11 mouse cellular contexts compared by ENCODE assay signal in genomic region chr6:85193381-85194318, GRCm38 (mm10). TPM values are rescaled to one million over a fixed set of nuclear protein-coding genes. Genes with fewer than 3 reads are reported as not detected.
DNase-seq lines count a peak whose midpoint lies in the region; ATAC-seq lines count a peak whose summit lies in the region.
"Had no signal": no experiment of that assay in that cellular context is flagged by ENCODE, and none has a peak within 500 bp of the region (broad histone marks: within the 10 kb centered on the region; RNA-seq: fewer than 3 reads in every experiment).

No protein-coding gene starts in this region.

- DNase-seq in kidney, postnatal 25 days, result no peak
- DNase-seq in embryonic facial prominence, embryonic 11.5 days (ENCODE audit: low spot score), result no peak
- DNase-seq in hindbrain, embryonic 14.5 days (ENCODE audit: low spot score), result peak; percentile 24
- DNase-seq in adrenal gland, postnatal 4 days (ENCODE audit: low spot score in 2 of 2), result no peak
- no peak for DNase-seq in left cerebral cortex, postnatal 14 days (ENCODE audit: low spot score in 2 of 2)
- DNase-seq: kidney, postnatal 14 days had no signal

- peak overlapping the region; percentile 31 for H3K4me2 ChIP-seq in kidney, embryonic 15.5 days
- H3K4me2 ChIP-seq in embryonic facial prominence, embryonic 11.5 days (ENCODE audit: low read depth, low read length), result peak overlapping the region; percentile 8; the same call in 1 of the 2 replicates
- H3K4me2 ChIP-seq in hindbrain, embryonic 14.5 days (replicated peaks), result no peak overlapping the region
- H3K4me2 ChIP-seq in neural tube, embryonic 13.5 days, result no peak overlapping the region

- no peak overlapping the region for H3K9ac ChIP-seq in kidney, embryonic 15.5 days
- H3K9ac ChIP-seq in embryonic facial prominence, embryonic 11.5 days (replicated peaks; ENCODE audit: low read length), result peak overlapping the region; percentile 4; the same call in 1 of the 2 replicates
- H3K9ac ChIP-seq in hindbrain, embryonic 14.5 days, result no peak overlapping the region
- no peak overlapping the region for H3K9ac ChIP-seq in neural tube, embryonic 13.5 days

- no peak for ATAC-seq in kidney, embryonic 15.5 days (replicated peaks; ENCODE audit: low FRiP score)
- ATAC-seq in embryonic facial prominence, embryonic 11.5 days (replicated peaks; ENCODE audit: insufficient number of reproducible peaks, low FRiP score, low TSS enrichment, low read depth), result no peak
- ATAC-seq in hindbrain, embryonic 14.5 days (ENCODE audit: low FRiP score), result no peak
- peak; percentile 36; the same call in 1 of the 2 replicates for ATAC-seq in neural tube, embryonic 13.5 days (ENCODE audit: low read depth)
- ATAC-seq in monocyte, adult 5-6 weeks (replicated peaks; ENCODE audit: insufficient number of reproducible peaks, low FRiP score, low TSS enrichment, poor library complexity, severe bottlenecking), result no peak

- WGBS in kidney, embryonic 15.5 days, result 4% methylated on average over 29 of the region's 29 CpGs
- WGBS in embryonic facial prominence, embryonic 11.5 days, result 3% methylated on average over 29 of the region's 29 CpGs
- WGBS in hindbrain, embryonic 14.5 days, result 4% methylated on average over 29 of the region's 29 CpGs
- 2% methylated on average over 29 of the region's 29 CpGs for WGBS in neural tube, embryonic 13.5 days

- peaks cover 94% of the 10 kb centered on the region for H3K27me3 ChIP-seq in kidney, embryonic 15.5 days
- H3K27me3 ChIP-seq in embryonic facial prominence, embryonic 11.5 days (ENCODE audit: control insufficient read depth, insufficient read depth, low read length), result peaks cover 53% of the 10 kb centered on the region
- H3K27me3 ChIP-seq in hindbrain, embryonic 14.5 days (ENCODE audit: control insufficient read depth, insufficient read depth, low read length), result peaks cover 88% of the 10 kb centered on the region
- peaks cover 98% of the 10 kb centered on the region for H3K27me3 ChIP-seq in neural tube, embryonic 13.5 days

- no peak overlapping the region for H3K27ac ChIP-seq in kidney, embryonic 15.5 days
- H3K27ac ChIP-seq in embryonic facial prominence, embryonic 11.5 days (replicated peaks; ENCODE audit: low read depth, low read length), result no peak overlapping the region
- H3K27ac ChIP-seq in hindbrain, embryonic 14.5 days, result no peak overlapping the region
- H3K27ac ChIP-seq in neural tube, embryonic 13.5 days (replicated peaks), result no peak overlapping the region

- intact Hi-C loops in left cerebral cortex, postnatal 14 days (cut with DNase I), result no loop called here

- H3K4me1 ChIP-seq in kidney, embryonic 15.5 days, result peaks cover 23% of the 10 kb centered on the region
- H3K4me1 ChIP-seq in embryonic facial prominence, embryonic 11.5 days (ENCODE audit: control insufficient read depth, insufficient read depth, low read length), result no peaks in the 10 kb centered on the region; the same call in 1 of the 2 replicates
- H3K4me1 ChIP-seq in hindbrain, embryonic 14.5 days (replicated peaks; ENCODE audit: control insufficient read depth, insufficient read depth, low read length), result peaks cover 6% of the 10 kb centered on the region; the same call in 1 of the 2 replicates
- peaks cover 14% of the 10 kb centered on the region for H3K4me1 ChIP-seq in neural tube, embryonic 13.5 days (replicated peaks)

- no peaks in the 10 kb centered on the region for H3K9me3 ChIP-seq in kidney, embryonic 15.5 days (replicated peaks)
- no peaks in the 10 kb centered on the region for H3K9me3 ChIP-seq in embryonic facial prominence, embryonic 11.5 days (replicated peaks; ENCODE audit: control insufficient read depth, low read length)
- no peaks in the 10 kb centered on the region for H3K9me3 ChIP-seq in hindbrain, embryonic 14.5 days (ENCODE audit: control insufficient read depth, low read length)
- H3K9me3 ChIP-seq in neural tube, embryonic 13.5 days, result no peaks in the 10 kb centered on the region

- H3K4me3 ChIP-seq in kidney, embryonic 15.5 days (replicated peaks), result no peak overlapping the region
- H3K4me3 ChIP-seq in embryonic facial prominence, embryonic 11.5 days (ENCODE audit: low read depth, low read length), result no peak overlapping the region
- H3K4me3 ChIP-seq in hindbrain, embryonic 14.5 days (replicated peaks; ENCODE audit: low read length), result no peak overlapping the region
- no peak overlapping the region for H3K4me3 ChIP-seq in neural tube, embryonic 13.5 days

- no peaks in the 10 kb centered on the region for H3K36me3 ChIP-seq in kidney, embryonic 15.5 days
- no peaks in the 10 kb centered on the region for H3K36me3 ChIP-seq in embryonic facial prominence, embryonic 11.5 days (replicated peaks; ENCODE audit: control insufficient read depth, insufficient read depth, low read depth, low read length)
- no peaks in the 10 kb centered on the region for H3K36me3 ChIP-seq in hindbrain, embryonic 14.5 days (replicated peaks; ENCODE audit: control insufficient read depth, insufficient read depth)
- no peaks in the 10 kb centered on the region for H3K36me3 ChIP-seq in neural tube, embryonic 13.5 days

RNA-seq across cellular contexts. Expression of gene Emx1, which starts 6.4 kb away (rescaled TPM):
- polyA plus RNA-seq in kidney, embryonic 15.5 days (2015; fragmentation: Nextera tagmentation; extraction: Ambion mirVana), result 12.1 and 12.9 TPM in 2 replicates
- polyA plus RNA-seq in embryonic facial prominence, embryonic 11.5 days (2014; fragmentation: Nextera tagmentation; extraction: Ambion mirVana), result 0.56 and 0.88 TPM in 2 replicates
- polyA plus RNA-seq in hindbrain, embryonic 14.5 days (2014; fragmentation: Nextera tagmentation; extraction: Ambion mirVana), result not detected in 2 replicates
- 0.32 TPM in 1 of 2 replicates, not detected in the other for polyA plus RNA-seq in neural tube, embryonic 13.5 days (2015; fragmentation: Nextera tagmentation; extraction: Ambion mirVana)
- total RNA-seq in adrenal gland, postnatal 4 days (2021), result 1 to 10 TPM in 1 of 2 experiments, under 1 TPM in 1; 0.31 to 4.5 TPM
- total RNA-seq in monocyte, adult 5-6 weeks (2017), result not detected in 3 replicates
- total RNA-seq in left cerebral cortex, postnatal 14 days (2021), result 10 to 100 TPM; 39.9 to 41.6 TPM
- total RNA-seq: MEL had no signal
- polyA plus RNA-seq: lung, embryonic 16.5 days had no signal

RNA-seq across cellular contexts. Expression of gene Spr, which starts 56.1 kb away (rescaled TPM):
- 64.0 and 66.6 TPM in 2 replicates for polyA plus RNA-seq in kidney, embryonic 15.5 days (2015; fragmentation: Nextera tagmentation; extraction: Ambion mirVana)
- 54.5 and 62.2 TPM in 2 replicates for polyA plus RNA-seq in embryonic facial prominence, embryonic 11.5 days (2014; fragmentation: Nextera tagmentation; extraction: Ambion mirVana)
- 38.2 and 42.7 TPM in 2 replicates for polyA plus RNA-seq in hindbrain, embryonic 14.5 days (2014; fragmentation: Nextera tagmentation; extraction: Ambion mirVana)
- polyA plus RNA-seq in neural tube, embryonic 13.5 days (2015; fragmentation: Nextera tagmentation; extraction: Ambion mirVana), result 23.8 and 25.0 TPM in 2 replicates
- 10 to 100 TPM; 63.8 to 66.0 TPM for total RNA-seq in adrenal gland, postnatal 4 days (2021)
- total RNA-seq in monocyte, adult 5-6 weeks (2017), result 25.1 to 47.0 TPM (median 29.7 TPM) in 3 replicates
- total RNA-seq in left cerebral cortex, postnatal 14 days (2021), result 10 to 100 TPM; 35.5 to 37.2 TPM

Comparison
In these comparisons a context has a peak if more than half of its experiments do, and no peak if none do; other contexts are left out.
1. H3K4me2 ChIP-seq: peak in kidney, embryonic 15.5 days (single experiment) and embryonic facial prominence, embryonic 11.5 days (single experiment); none in hindbrain, embryonic 14.5 days (single experiment) and neural tube, embryonic 13.5 days (single experiment).